Mouse (Mus musculus) mouse trophoblast stem cell (cell line): Measurements from ENCODE around the gene Rnf220.

ENCODE experiments used
- in situ Hi-C, 2 experiments: fragments of 300-500 bp; cut with MseI, MboI; formaldehyde crosslinking; loops; 2 replicates in 1 of 2; 3 replicates in 1 of 2; pipeline ENCODE4 v1.15.1; 2025

Gene Rnf220

GRCm38 (mm10) chr4:117438064-117438463 lies 58.8 kb downstream of the Rnf220 start:
- in situ Hi-C loops: no loop called here

GRCm38 (mm10) chr4:117436995-117437660 lies 59.7 kb downstream of the Rnf220 start:
- in situ Hi-C loops: no loop called here

- in situ Hi-C loops: no loop called here
These were observed 62.5 kb downstream of the Rnf220 start for GRCm38 (mm10) chr4:117434336-117434735.

GRCm38 (mm10) chr4:117429604-117430003 lies 67.2 kb downstream of the Rnf220 start:
- in situ Hi-C loops: no loop called here

GRCm38 (mm10) chr4:117427540-117427939 lies 69.3 kb downstream of the Rnf220 start:
- in situ Hi-C loops: no loop called here

GRCm38 (mm10) chr4:117421077-117421476 lies 75.8 kb downstream of the Rnf220 start:
- in situ Hi-C loops: no loop called here

- in situ Hi-C loops: no loop called here
These were observed 80.0 kb downstream of the Rnf220 start for GRCm38 (mm10) chr4:117416827-117417226.

GRCm38 (mm10) chr4:117410049-117410410 lies 86.8 kb downstream of the Rnf220 start:
- in situ Hi-C loops: no loop called here

GRCm38 (mm10) chr4:117409144-117410048 lies 87.5 kb downstream of the Rnf220 start:
- in situ Hi-C loops: no loop called here

- in situ Hi-C loops: no loop called here
These were observed 88.9 kb downstream of the Rnf220 start for GRCm38 (mm10) chr4:117407945-117408344.

GRCm38 (mm10) chr4:117405999-117406398 lies 90.9 kb downstream of the Rnf220 start:
- in situ Hi-C loops: no loop called here

- in situ Hi-C loops: no loop called here
These were observed 91.6 kb downstream of the Rnf220 start for GRCm38 (mm10) chr4:117405211-117405610.

GRCm38 (mm10) chr4:117403411-117403810 lies 93.4 kb downstream of the Rnf220 start:
- in situ Hi-C loops: no loop called here

- in situ Hi-C loops: no loop called here
These were observed 99.7 kb downstream of the Rnf220 start for GRCm38 (mm10) chr4:117397128-117397527.

- in situ Hi-C loops: no loop called here
These were observed 103.8 kb downstream of the Rnf220 start for GRCm38 (mm10) chr4:117393027-117393426.

GRCm38 (mm10) chr4:117392391-117392790 lies 104.5 kb downstream of the Rnf220 start:
- in situ Hi-C loops: no loop called here

GRCm38 (mm10) chr4:117391966-117392365 lies 104.9 kb downstream of the Rnf220 start:
- in situ Hi-C loops: no loop called here

- in situ Hi-C loops: no loop called here
These were observed 105.7 kb downstream of the Rnf220 start for GRCm38 (mm10) chr4:117390850-117391795.

GRCm38 (mm10) chr4:117389264-117390054 lies 107.4 kb downstream of the Rnf220 start:
- in situ Hi-C loops: no loop called here

GRCm38 (mm10) chr4:117385247-117385646 lies 111.6 kb downstream of the Rnf220 start:
- in situ Hi-C loops: no loop called here

GRCm38 (mm10) chr4:117381846-117382245 lies 115.0 kb downstream of the Rnf220 start:
- in situ Hi-C loops: no loop called here
